Mouse (Mus musculus) myocyte (in vitro differentiated cells): ENCODE measurements around the gene Coro1c.

ENCODE experiments used
- E2F4 ChIP-seq: IDR thresholded peaks from one replicate; pipeline ENCODE4 v1.6.1; 2011; ENCODE audit warnings: mild to moderate bottlenecking, control low read depth, moderate library complexity; ENCODE audit not compliant: insufficient read depth
- POLR2A ChIP-seq: IDR thresholded peaks from one replicate; pipeline ENCODE4 v1.6.1; 2011; ENCODE audit warnings: low read depth, mild to moderate bottlenecking, control low read depth, moderate library complexity; ENCODE audit not compliant: insufficient read length
- USF1 ChIP-seq: IDR thresholded peaks from one replicate; pipeline ENCODE4 v1.6.1; 2011; ENCODE audit warnings: low read depth, mild to moderate bottlenecking, control low read depth, moderate library complexity

- TF ChIP-seq USF1 (peak; percentile 56), POLR2A (no peak), E2F4 (no peak)
Measured at GRCm38 (mm10) chr5:113874063-113875024, 34.2 kb downstream of the Coro1c start.
